Mouse (Mus musculus) right cerebral cortex, adult 2 months (tissue): ENCODE measurements around the gene Nrf1.

ENCODE experiments used
- DNase-seq, 2 experiments: peaks; one replicate each; pipeline ENCODE4 v3.0.0; 2021 to 2022; ENCODE audit warnings: low spot score in 2 of 2

Nrf1 gene

DNA sequence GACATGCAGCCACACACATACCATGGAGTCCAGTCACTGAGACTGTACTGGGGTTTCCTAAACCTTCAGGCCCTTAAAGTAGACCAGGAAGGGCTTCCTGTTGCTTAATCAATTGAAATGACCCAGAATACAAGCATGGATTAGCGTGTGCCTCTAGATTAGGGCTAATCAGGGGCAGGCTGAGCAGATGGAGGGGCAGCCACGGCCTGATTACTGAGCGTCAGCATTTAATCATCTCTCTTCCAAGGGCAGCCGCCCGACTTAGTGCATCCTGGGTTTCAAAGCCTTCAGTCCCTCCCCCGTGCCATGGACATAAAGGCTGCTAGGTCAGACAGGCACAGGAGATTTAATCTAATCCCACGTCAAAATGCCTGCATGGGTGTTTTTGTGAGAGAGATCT lies 99.3 kb downstream of the Nrf1 start:
- no peak for DNase-seq

DNA sequence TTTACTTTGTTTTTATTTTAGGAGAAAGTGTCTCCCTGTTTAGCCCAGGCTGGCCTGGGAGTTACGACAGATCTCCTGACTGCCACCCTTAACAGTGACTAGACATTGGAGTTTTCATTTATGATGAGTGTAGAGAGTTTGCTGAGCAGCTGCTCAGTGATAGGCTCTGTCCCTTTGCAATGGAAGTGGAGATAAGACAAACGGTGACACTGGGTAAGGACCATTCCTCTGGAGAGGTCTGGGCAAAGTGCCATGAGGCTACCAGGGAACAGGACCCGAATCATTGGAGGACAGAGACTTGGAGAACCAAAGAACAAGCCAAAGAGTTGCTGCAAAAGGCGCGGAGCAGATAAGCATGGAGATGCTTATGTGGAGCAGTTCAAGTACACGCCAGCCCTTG lies 100.0 kb downstream of the Nrf1 start:
- no peak for DNase-seq

GRCm38 (mm10) chr6:30150471-30150870 lies 102.7 kb downstream of the Nrf1 start:
- no peak for DNase-seq

DNA sequence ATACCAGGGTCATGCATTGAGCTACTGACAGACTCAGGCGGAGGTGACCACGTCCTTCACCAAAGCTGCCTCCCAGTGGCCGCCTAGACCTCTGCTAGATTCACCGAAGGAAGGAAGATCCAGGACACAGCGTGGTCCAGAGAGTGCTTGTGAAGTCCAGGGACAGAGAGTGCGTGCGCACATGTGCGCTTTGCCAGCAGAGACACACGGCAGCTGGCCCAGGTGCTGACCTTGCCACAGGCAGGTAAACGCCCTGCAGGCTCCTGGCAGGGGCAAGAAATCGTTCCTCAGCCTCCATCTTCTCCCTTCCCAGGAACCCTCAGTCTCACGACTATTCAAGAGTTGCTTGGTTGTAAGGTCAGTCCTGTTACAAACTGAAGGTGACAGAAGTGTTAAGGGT lies 104.4 kb downstream of the Nrf1 start:
- no peak for DNase-seq

- no peak for DNase-seq
Observed at GRCm38 (mm10) chr6:30152649-30153048, 104.9 kb downstream of the Nrf1 start.

DNA sequence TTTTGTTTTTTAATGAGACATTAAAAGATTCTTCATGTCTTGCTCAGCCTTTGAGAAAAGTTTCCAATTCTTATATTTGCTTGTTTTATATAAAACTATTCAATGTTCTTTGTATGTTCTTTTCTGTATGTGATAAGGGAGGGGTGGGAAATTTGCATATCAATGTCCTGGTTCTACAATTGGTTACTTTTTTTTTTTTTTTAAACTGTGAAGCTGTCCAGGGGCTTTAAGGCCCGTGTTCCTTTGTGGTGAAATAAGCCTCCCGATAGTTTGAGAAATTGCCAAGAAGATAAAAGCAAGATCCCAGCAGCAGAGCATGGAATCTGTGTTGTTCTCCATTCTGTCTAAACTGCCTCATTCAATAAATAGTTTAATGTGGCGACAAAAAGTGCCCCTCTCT lies 105.3 kb downstream of the Nrf1 start:
- DNase-seq = no peak

GRCm38 (mm10) chr6:30153733-30154415 lies 106.1 kb downstream of the Nrf1 start:
- no peak for DNase-seq

- no peak for DNase-seq
Observed at GRCm38 (mm10) chr6:30159516-30160045, 111.8 kb downstream of the Nrf1 start.

- DNase-seq = no peak
Observed at GRCm38 (mm10) chr6:30160408-30160807, 112.6 kb downstream of the Nrf1 start.

DNA sequence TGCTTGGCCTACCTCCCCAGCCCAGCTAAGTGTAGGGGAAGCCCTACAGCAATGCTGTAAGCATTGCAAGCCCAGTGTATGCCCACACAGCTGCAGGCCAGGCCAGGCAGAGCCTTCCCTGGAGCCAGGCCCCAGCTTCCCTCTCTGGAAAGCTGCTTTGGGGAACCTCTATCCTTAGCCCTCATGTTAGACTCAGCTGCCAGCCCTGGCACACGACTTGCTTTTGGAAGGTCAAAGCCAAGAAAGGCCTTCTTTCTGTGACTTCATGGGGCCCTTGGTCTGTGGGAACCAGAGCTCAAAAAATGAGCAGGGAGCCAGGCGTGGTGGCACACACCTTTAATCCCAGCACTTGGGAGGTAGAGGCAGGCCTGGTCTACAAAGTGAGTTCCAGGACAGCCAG lies 113.8 kb downstream of the Nrf1 start:
- no peak for DNase-seq

GRCm38 (mm10) chr6:30162091-30162490 lies 114.3 kb downstream of the Nrf1 start:
- no peak for DNase-seq

DNA sequence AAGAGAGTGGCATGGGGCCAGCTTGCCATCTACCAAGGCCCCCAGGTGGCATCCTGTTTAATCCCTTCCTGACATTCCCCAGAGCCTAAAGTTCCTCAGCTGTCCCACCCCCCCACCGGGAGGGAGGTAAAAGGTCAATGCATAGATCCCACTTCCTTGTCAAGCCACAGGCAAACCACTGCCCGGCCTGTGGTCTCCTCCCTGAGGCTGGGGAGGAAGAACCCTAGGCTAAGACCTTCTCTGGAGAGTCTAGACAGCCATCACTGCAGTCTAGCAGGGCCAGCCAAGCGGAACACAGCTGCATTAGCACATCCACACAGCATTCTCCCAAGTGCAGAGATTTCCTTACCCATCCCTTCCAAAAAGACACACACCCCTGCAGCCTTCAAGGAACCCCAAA lies 118.6 kb downstream of the Nrf1 start:
- DNase-seq = no peak

GRCm38 (mm10) chr6:30167192-30167591 lies 119.4 kb downstream of the Nrf1 start:
- DNase-seq = no peak

GRCm38 (mm10) chr6:30168275-30168674 lies 120.5 kb downstream of the Nrf1 start:
- no peak for DNase-seq

GRCm38 (mm10) chr6:30169148-30169547 lies 121.4 kb downstream of the Nrf1 start:
- DNase-seq = no peak

- DNase-seq = no peak
Observed at GRCm38 (mm10) chr6:30171226-30171625, 123.4 kb downstream of the Nrf1 start.

GRCm38 (mm10) chr6:30171967-30172366 lies 124.2 kb downstream of the Nrf1 start:
- DNase-seq = no peak

- no peak for DNase-seq
Observed at GRCm38 (mm10) chr6:30172441-30172819, 124.6 kb downstream of the Nrf1 start.

- no peak for DNase-seq
Observed at GRCm38 (mm10) chr6:30172820-30173550, 125.2 kb downstream of the Nrf1 start.

DNA sequence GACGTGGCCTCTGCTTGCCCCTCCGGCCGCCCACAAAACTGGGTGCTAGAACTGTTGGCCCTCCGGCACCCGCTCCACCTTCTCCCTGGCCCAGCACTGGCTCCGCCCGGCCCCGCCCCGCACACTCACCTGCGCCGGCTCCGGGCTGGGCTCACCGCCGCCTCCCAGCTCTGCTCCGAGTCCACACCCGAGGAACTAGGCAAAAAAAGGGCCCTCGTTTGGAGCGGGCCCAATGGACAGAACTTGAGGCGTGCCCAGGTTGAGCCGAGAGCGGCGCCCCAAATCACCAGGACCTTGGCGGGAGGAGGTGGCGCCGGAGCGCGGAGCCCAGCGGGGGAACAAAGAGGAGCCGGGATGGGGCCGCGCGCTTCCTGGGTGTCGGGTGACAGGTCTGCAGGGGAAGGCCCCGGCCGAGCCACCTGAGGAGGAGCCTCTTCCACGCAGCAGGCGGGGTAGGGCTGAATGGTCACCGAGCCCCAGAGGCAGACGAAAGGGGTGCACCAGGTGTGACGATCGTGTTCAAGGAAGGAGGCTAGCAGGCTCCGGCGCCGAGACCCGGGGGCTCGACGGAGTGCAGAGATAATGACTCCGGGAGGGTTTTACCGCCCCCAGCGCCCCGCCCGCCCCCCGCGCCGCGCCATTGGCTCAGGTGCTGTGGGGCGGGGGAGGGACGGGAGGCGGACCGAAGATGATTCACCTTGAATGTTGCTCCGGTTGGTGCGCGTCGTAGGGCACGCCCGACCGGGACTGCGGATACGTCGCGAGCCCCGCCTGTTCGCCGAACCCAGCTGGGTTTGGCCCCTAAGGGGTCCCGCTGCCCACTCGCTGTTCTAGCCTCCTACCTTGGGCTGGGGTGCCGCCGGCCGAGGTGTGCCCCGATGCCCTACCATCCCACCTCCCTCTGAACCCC lies 126.0 kb downstream of the Nrf1 start:
- no peak for DNase-seq

DNA sequence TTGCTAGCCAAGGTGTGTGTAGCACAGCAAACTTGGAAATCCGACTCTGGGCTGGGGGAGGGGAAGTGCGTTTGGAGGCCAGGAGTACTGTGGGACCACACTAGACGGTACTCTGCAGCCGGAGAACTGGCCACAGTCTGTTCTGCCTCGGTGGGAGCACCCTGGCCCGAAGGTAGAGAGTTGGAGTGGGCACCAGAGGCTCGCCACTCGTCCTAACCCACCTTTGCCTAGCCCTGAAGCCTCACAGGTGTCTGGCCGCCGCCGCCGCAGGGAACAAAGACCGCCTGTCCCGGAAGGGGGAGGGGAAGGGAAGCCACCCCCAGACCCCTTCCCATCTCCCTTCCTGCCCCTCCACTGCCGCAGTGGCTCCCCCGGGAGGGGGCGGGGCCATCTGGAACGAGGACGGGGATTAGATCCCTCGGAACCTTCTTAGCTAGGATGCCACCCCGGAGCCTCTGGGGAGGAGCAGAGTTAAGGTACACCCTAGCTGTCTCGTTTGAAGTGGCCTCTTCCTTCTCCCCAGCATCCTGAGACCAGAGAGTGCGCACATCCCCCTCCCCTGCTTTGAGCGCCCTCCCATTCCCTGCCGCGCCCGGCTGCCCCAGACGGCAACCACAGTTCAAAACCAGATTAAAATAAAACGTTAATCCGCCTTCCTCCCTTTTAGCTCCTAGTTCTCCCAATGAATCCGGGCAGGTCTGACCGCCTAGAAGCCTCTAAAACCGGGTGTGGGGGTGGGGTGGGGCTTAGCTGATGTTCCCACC lies 126.9 kb downstream of the Nrf1 start:
- no peak for DNase-seq
